Mouse (Mus musculus): Measurements from ENCODE around the gene Tns2.

The Tns2 gene

GRCm38 (mm10) chr15:102091688-102092087 lies 8.5 kb upstream of the Tns2 start:
- DNase-seq (ENCODE audit: extremely low spot score, low spot score), result no peak

- DNase-seq (ENCODE audit: extremely low spot score, low spot score), result no peak
These were observed 8.0 kb upstream of the Tns2 start for GRCm38 (mm10) chr15:102092222-102092621.

- no peak for DNase-seq (ENCODE audit: extremely low spot score, low spot score)
These were observed 6.1 kb upstream of the Tns2 start for GRCm38 (mm10) chr15:102094157-102094556.

GRCm38 (mm10) chr15:102094988-102095387 lies 5.2 kb upstream of the Tns2 start:
- no peak for DNase-seq (ENCODE audit: extremely low spot score, low spot score)

GRCm38 (mm10) chr15:102097147-102097915 lies 2.9 kb upstream of the Tns2 start:
- DNase-seq (ENCODE audit: extremely low spot score, low spot score), result no peak

GRCm38 (mm10) chr15:102097991-102098555 lies 2.1 kb upstream of the Tns2 start:
- DNase-seq (ENCODE audit: extremely low spot score, low spot score), result no peak

- no peak for DNase-seq (ENCODE audit: extremely low spot score, low spot score)
These were observed 953 bp upstream of the Tns2 start for GRCm38 (mm10) chr15:102099260-102099659.

GRCm38 (mm10) chr15:102099771-102100160 lies 447 bp upstream of the Tns2 start:
- DNase-seq (ENCODE audit: extremely low spot score, low spot score), result no peak

GRCm38 (mm10) chr15:102100996-102101671 lies 921 bp downstream of the Tns2 start:
- DNase-seq (ENCODE audit: extremely low spot score, low spot score), result no peak

GRCm38 (mm10) chr15:102101672-102102541 lies 1.7 kb downstream of the Tns2 start:
- DNase-seq (ENCODE audit: extremely low spot score, low spot score), result no peak

GRCm38 (mm10) chr15:102102548-102103121 lies 2.4 kb downstream of the Tns2 start:
- DNase-seq (ENCODE audit: extremely low spot score, low spot score), result peak; percentile 47

- DNase-seq (ENCODE audit: extremely low spot score, low spot score), result no peak
These were observed 3.2 kb downstream of the Tns2 start for GRCm38 (mm10) chr15:102103371-102103946.

GRCm38 (mm10) chr15:102103947-102104555 lies 3.8 kb downstream of the Tns2 start:
- peak; percentile 40 for DNase-seq (ENCODE audit: extremely low spot score, low spot score)

- DNase-seq (ENCODE audit: extremely low spot score, low spot score), result no peak
These were observed 5.1 kb downstream of the Tns2 start for GRCm38 (mm10) chr15:102105360-102105759.

GRCm38 (mm10) chr15:102105764-102106730 lies 5.8 kb downstream of the Tns2 start:
- no peak for DNase-seq (ENCODE audit: extremely low spot score, low spot score)

GRCm38 (mm10) chr15:102106754-102107456 lies 6.7 kb downstream of the Tns2 start:
- peak; percentile 51 for DNase-seq (ENCODE audit: extremely low spot score, low spot score)

- DNase-seq (ENCODE audit: extremely low spot score, low spot score), result peak; percentile 67
These were observed 7.7 kb downstream of the Tns2 start for GRCm38 (mm10) chr15:102107689-102108573.

Measured in neural tube, embryonic 10.5 days (tissue).